Mouse (Mus musculus): ENCODE data around the gene Tgif2.
"Not testable (repeated sequence)": the region's sequence is repeated elsewhere in the genome, so short reads cannot be mapped to it uniquely, and the experiment has no call there.

Gene Tgif2

GRCm38 (mm10) chr2:156877726-156878125, 37.9 kb downstream of the Tgif2 start:
- DNase-seq, result peak; percentile 38

- no peak for DNase-seq
These were observed 39.7 kb downstream of the Tgif2 start for GRCm38 (mm10) chr2:156879541-156879940.

GRCm38 (mm10) chr2:156882431-156883001, 42.7 kb downstream of the Tgif2 start:
- no peak for DNase-seq

- no peak for DNase-seq
These were observed 44.8 kb downstream of the Tgif2 start for GRCm38 (mm10) chr2:156884396-156885211.

- not testable (repeated sequence) for DNase-seq
These were observed 45.9 kb downstream of the Tgif2 start for GRCm38 (mm10) chr2:156885666-156886065.

GRCm38 (mm10) chr2:156886084-156886631, 46.4 kb downstream of the Tgif2 start:
- DNase-seq, result no peak

- no peak for DNase-seq
These were observed 47.2 kb downstream of the Tgif2 start, which contains the start of gene Sla2 for GRCm38 (mm10) chr2:156887017-156887416. Gene Sla2 (minus strand): TSS chr2:156887192.

- no peak for DNase-seq
These were observed 48.7 kb downstream of the Tgif2 start for GRCm38 (mm10) chr2:156888490-156888889.

- DNase-seq, result no peak
These were observed 52.4 kb downstream of the Tgif2 start for GRCm38 (mm10) chr2:156892240-156892639.

- no peak for DNase-seq
These were observed 53.0 kb downstream of the Tgif2 start for GRCm38 (mm10) chr2:156892821-156893220.

- DNase-seq, result no peak
These were observed 54.9 kb downstream of the Tgif2 start for GRCm38 (mm10) chr2:156894496-156895265.

GRCm38 (mm10) chr2:156896384-156896914, 56.6 kb downstream of the Tgif2 start:
- DNase-seq, result peak; percentile 42

- no peak for DNase-seq
These were observed 57.2 kb downstream of the Tgif2 start for GRCm38 (mm10) chr2:156897034-156897433.

GRCm38 (mm10) chr2:156898374-156898773, 58.6 kb downstream of the Tgif2 start:
- no peak for DNase-seq

- DNase-seq, result no peak
These were observed 59.4 kb downstream of the Tgif2 start for GRCm38 (mm10) chr2:156899184-156899583.

GRCm38 (mm10) chr2:156901344-156901743, 61.5 kb downstream of the Tgif2 start:
- DNase-seq, result no peak

GRCm38 (mm10) chr2:156901883-156902282, 62.1 kb downstream of the Tgif2 start:
- no peak for DNase-seq

- DNase-seq, result not testable (repeated sequence)
These were observed 62.6 kb downstream of the Tgif2 start for GRCm38 (mm10) chr2:156902411-156902810.

GRCm38 (mm10) chr2:156903367-156903766, 63.6 kb downstream of the Tgif2 start:
- DNase-seq, result no peak

Measured in kidney, postnatal 10 days (tissue).